28 mouse cellular contexts compared by ENCODE assay signal in genomic region chr6:53920041-53920440, GRCm38 (mm10). TPM values are rescaled to one million over a fixed set of nuclear protein-coding genes. Genes with fewer than 3 reads are reported as not detected.
"Had no signal": no experiment of that assay in that cellular context is flagged by ENCODE, and none has a peak within 500 bp of the region (broad histone marks: within the 10 kb centered on the region; RNA-seq: fewer than 3 reads in every experiment).

No protein-coding gene starts in this region.

- H3K36me3 ChIP-seq: heart, embryonic 13.5 days; heart, embryonic 15.5 days; intestine, embryonic 15.5 days; kidney, embryonic 15.5 days; limb, embryonic 13.5 days; limb, embryonic 15.5 days; liver, embryonic 12.5 days had no signal

- DNase-seq: gastrocnemius, postnatal 14 days; gastrocnemius, postnatal 36 days; heart, adult 18-20 months; heart, postnatal 14 days; heart, postnatal 36 days; kidney, adult 2 months; kidney, adult 9 months; kidney, postnatal 14 days; kidney, postnatal 36 days; layer of hippocampus, adult 9-11 months; layer of hippocampus, postnatal 36 days; left cerebral cortex, postnatal 4 days had no signal

- ATAC-seq: hindbrain, embryonic 16.5 days; inflammation-experienced regulatory T-cells, adult 6 months; intestine, embryonic 15.5 days; intestine, postnatal 0 days; liver, embryonic 12.5 days had no signal

- H3K27me3 ChIP-seq: heart, embryonic 13.5 days; heart, embryonic 15.5 days; intestine, embryonic 15.5 days; kidney, embryonic 15.5 days; limb, embryonic 13.5 days; limb, embryonic 15.5 days; liver, embryonic 12.5 days had no signal

- H3K4me1 ChIP-seq: heart, embryonic 13.5 days; heart, embryonic 15.5 days; intestine, embryonic 15.5 days; kidney, embryonic 15.5 days; limb, embryonic 13.5 days; limb, embryonic 15.5 days; liver, embryonic 12.5 days had no signal

- H3K4me3 ChIP-seq: heart, embryonic 13.5 days; heart, embryonic 15.5 days; intestine, embryonic 15.5 days; kidney, embryonic 15.5 days; limb, embryonic 13.5 days; limb, embryonic 15.5 days; liver, embryonic 12.5 days had no signal

- H3K9me3 ChIP-seq: heart, embryonic 13.5 days; heart, embryonic 15.5 days; intestine, embryonic 15.5 days; kidney, embryonic 15.5 days; limb, embryonic 13.5 days; limb, embryonic 15.5 days; liver, embryonic 12.5 days had no signal

- H3K27ac ChIP-seq: heart, embryonic 13.5 days; heart, embryonic 15.5 days; hindbrain, embryonic 14.5 days; intestine, embryonic 15.5 days; kidney, embryonic 15.5 days; kidney, postnatal 0 days; limb, embryonic 13.5 days; limb, embryonic 15.5 days; liver, embryonic 12.5 days had no signal

RNA-seq across cellular contexts. Expression of gene Cpvl, which starts 58.4 kb away (rescaled TPM):
- polyA plus RNA-seq: gonadal fat pad, adult 2 months; heart, embryonic 11.5 days; heart, embryonic 13.5 days; heart, embryonic 15.5 days; heart, postnatal 0 days; hindbrain, embryonic 14.5 days; inflammation-experienced regulatory T-cells, adult 6 months; liver, adult 2 months; liver, embryonic 12.5 days had no signal
